Mouse (Mus musculus): ENCODE measurements around the gene Apoc2. TPM values are rescaled to one million over a fixed set of nuclear protein-coding genes. Genes with fewer than 3 reads are reported as not detected.

Apoc2 gene
- polyA plus RNA-seq, 1 experiment from 2014 or later, result 4.0 TPM

GRCm38 (mm10) chr7:19697949-19698906 lies 20.5 kb upstream of the Apoc2 start:
- Histone ChIP-seq H3K36me3 (peaks cover 20% of the 10 kb centered on the region; the same call in 1 of the 2 replicates), H3K27me3 (no peaks in the 10 kb centered on the region), H3K4me3 (peak overlapping the region; percentile 40), H3K27ac (peak overlapping the region; percentile 36), H3K4me1 (peaks cover 47% of the 10 kb centered on the region), H3K9ac (peak overlapping the region; percentile 40), H3K4me2 (peak overlapping the region; percentile 65), H3K9me3 (no peaks in the 10 kb centered on the region)
- ATAC-seq (ENCODE audit: borderline replicate concordance, extremely low read depth, low FRiP score, low TSS enrichment), result no peak
- WGBS, result 2% methylated on average over 28 of the region's 28 CpGs

GRCm38 (mm10) chr7:19696336-19696873 lies 18.7 kb upstream of the Apoc2 start:
- Histone ChIP-seq H3K4me3 (no peak overlapping the region), H3K4me2 (no peak overlapping the region), H3K27me3 (no peaks in the 10 kb centered on the region), H3K9me3 (no peaks in the 10 kb centered on the region), H3K9ac (no peak overlapping the region), H3K36me3 (0 out of 2 replicates have a peak, but pooled peaks cover 4% of the 10 kb centered on the region), H3K4me1 (peaks cover 64% of the 10 kb centered on the region), H3K27ac (no peak overlapping the region)
- no peak for ATAC-seq (ENCODE audit: borderline replicate concordance, extremely low read depth, low FRiP score, low TSS enrichment)
- 92% methylated on average over 34 of the region's 34 CpGs for WGBS

- no peak for ATAC-seq (ENCODE audit: borderline replicate concordance, extremely low read depth, low FRiP score, low TSS enrichment)
- Histone ChIP-seq H3K27ac (no peak overlapping the region), H3K36me3 (0 out of 2 replicates have a peak, but pooled peaks cover 3% of the 10 kb centered on the region), H3K4me3 (no peak overlapping the region), H3K9ac (no peak overlapping the region), H3K27me3 (no peaks in the 10 kb centered on the region), H3K9me3 (no peaks in the 10 kb centered on the region), H3K4me1 (peaks cover 62% of the 10 kb centered on the region), H3K4me2 (no peak overlapping the region)
- WGBS, result 73% methylated on average over 6 of the region's 6 CpGs
These were observed 18.1 kb upstream of the Apoc2 start for GRCm38 (mm10) chr7:19695881-19696280.

- Histone ChIP-seq H3K4me3 (no peak overlapping the region), H3K27me3 (no peaks in the 10 kb centered on the region), H3K27ac (peak overlapping the region; percentile 72), H3K9me3 (no peaks in the 10 kb centered on the region), H3K4me1 (peaks cover 58% of the 10 kb centered on the region), H3K9ac (no peak overlapping the region), H3K36me3 (0 out of 2 replicates have a peak, but pooled peaks cover 3% of the 10 kb centered on the region), H3K4me2 (no peak overlapping the region)
- no peak for ATAC-seq (ENCODE audit: borderline replicate concordance, extremely low read depth, low FRiP score, low TSS enrichment)
- 14% methylated on average over 8 of the region's 8 CpGs for WGBS
These were observed 17.5 kb upstream of the Apoc2 start for GRCm38 (mm10) chr7:19695213-19695594.

- H3K36me3 ChIP-seq, result 0 out of 2 replicates have a peak, but pooled peaks cover 3% of the 10 kb centered on the region
- no peak for ATAC-seq (ENCODE audit: borderline replicate concordance, extremely low read depth, low FRiP score, low TSS enrichment)
- peak overlapping the region; percentile 74 for H3K27ac ChIP-seq
- no peaks in the 10 kb centered on the region for H3K9me3 ChIP-seq
- no peak overlapping the region for H3K9ac ChIP-seq
- H3K4me2 ChIP-seq, result no peak overlapping the region
- no peaks in the 10 kb centered on the region for H3K27me3 ChIP-seq
- H3K4me1 ChIP-seq, result peaks cover 57% of the 10 kb centered on the region
- no peak overlapping the region for H3K4me3 ChIP-seq
- WGBS, result 71% methylated on average over 10 of the region's 10 CpGs
These were observed 16.8 kb upstream of the Apoc2 start for GRCm38 (mm10) chr7:19694336-19695212.

- ATAC-seq (ENCODE audit: borderline replicate concordance, extremely low read depth, low FRiP score, low TSS enrichment), result peak; percentile 72
- H3K9me3 ChIP-seq, result no peaks in the 10 kb centered on the region
- H3K27me3 ChIP-seq, result no peaks in the 10 kb centered on the region
- peak overlapping the region; percentile 4; the same call in 1 of the 2 replicates for H3K4me2 ChIP-seq
- H3K36me3 ChIP-seq, result 0 out of 2 replicates have a peak, but pooled peaks cover 3% of the 10 kb centered on the region
- 20% methylated on average over 10 of the region's 10 CpGs for WGBS
- no peak overlapping the region for H3K4me3 ChIP-seq
- no peak overlapping the region for H3K9ac ChIP-seq
- H3K4me1 ChIP-seq, result peaks cover 47% of the 10 kb centered on the region
- peak overlapping the region; percentile 74 for H3K27ac ChIP-seq
These were observed 15.7 kb upstream of the Apoc2 start for GRCm38 (mm10) chr7:19693421-19693820.

GRCm38 (mm10) chr7:19691873-19692865 lies 14.4 kb upstream of the Apoc2 start, which contains the start of gene Apoc1:
TSS of gene Apoc1 (minus strand) at chr7:19692660.
- H3K27ac ChIP-seq, result peak within 1 kb of the TSS; percentile 74
- no peaks in the 10 kb centered on the region for H3K27me3 ChIP-seq
- ATAC-seq (ENCODE audit: borderline replicate concordance, extremely low read depth, low FRiP score, low TSS enrichment), result no peak
- H3K36me3 ChIP-seq, result 0 out of 2 replicates have a peak, but pooled peaks cover 3% of the 10 kb centered on the region
- H3K9me3 ChIP-seq, result no peaks in the 10 kb centered on the region
- 50% methylated on average over 28 of the region's 28 CpGs for WGBS
- peaks cover 39% of the 10 kb centered on the region for H3K4me1 ChIP-seq
- H3K4me2 ChIP-seq, result peak within 1 kb of the TSS; percentile 17; the same call in 1 of the 2 replicates
- H3K4me3 ChIP-seq, result no peak within 1 kb of the TSS
- no peak within 1 kb of the TSS for H3K9ac ChIP-seq

GRCm38 (mm10) chr7:19691434-19691833 lies 13.7 kb upstream of the Apoc2 start:
- 0 out of 2 replicates have a peak overlapping the region, but pooled peaks have one; percentile 17 for H3K4me2 ChIP-seq
- no peak overlapping the region for H3K9ac ChIP-seq
- WGBS, result 66% methylated on average over 6 of the region's 6 CpGs
- no peaks in the 10 kb centered on the region for H3K27me3 ChIP-seq
- ATAC-seq (ENCODE audit: borderline replicate concordance, extremely low read depth, low FRiP score, low TSS enrichment), result no peak
- H3K36me3 ChIP-seq, result 0 out of 2 replicates have a peak, but pooled peaks cover 1% of the 10 kb centered on the region
- no peak overlapping the region for H3K27ac ChIP-seq
- no peaks in the 10 kb centered on the region for H3K9me3 ChIP-seq
- H3K4me1 ChIP-seq, result peaks cover 39% of the 10 kb centered on the region
- H3K4me3 ChIP-seq, result no peak overlapping the region

GRCm38 (mm10) chr7:19690845-19691244 lies 13.1 kb upstream of the Apoc2 start:
- no peaks in the 10 kb centered on the region for H3K36me3 ChIP-seq
- H3K27ac ChIP-seq, result no peak overlapping the region
- no peaks in the 10 kb centered on the region for H3K9me3 ChIP-seq
- no peaks in the 10 kb centered on the region for H3K27me3 ChIP-seq
- no peak for ATAC-seq (ENCODE audit: borderline replicate concordance, extremely low read depth, low FRiP score, low TSS enrichment)
- H3K4me3 ChIP-seq, result no peak overlapping the region
- 72% methylated on average over 4 of the region's 4 CpGs for WGBS
- H3K9ac ChIP-seq, result no peak overlapping the region
- H3K4me2 ChIP-seq, result no peak overlapping the region
- peaks cover 39% of the 10 kb centered on the region for H3K4me1 ChIP-seq

GRCm38 (mm10) chr7:19688611-19689010 lies 10.9 kb upstream of the Apoc2 start:
- H3K4me1 ChIP-seq, result peaks cover 24% of the 10 kb centered on the region
- no peak overlapping the region for H3K4me2 ChIP-seq
- no peaks in the 10 kb centered on the region for H3K9me3 ChIP-seq
- no peak for ATAC-seq (ENCODE audit: borderline replicate concordance, extremely low read depth, low FRiP score, low TSS enrichment)
- no peaks in the 10 kb centered on the region for H3K27me3 ChIP-seq
- H3K27ac ChIP-seq, result no peak overlapping the region
- no peak overlapping the region for H3K9ac ChIP-seq
- 84% methylated on average over 2 of the region's 2 CpGs for WGBS
- no peak overlapping the region for H3K4me3 ChIP-seq
- H3K36me3 ChIP-seq, result no peaks in the 10 kb centered on the region

Data from lung, embryonic 15.5 days (tissue).